Mouse (Mus musculus) spleen, adult 2 months (tissue): ENCODE measurements around the gene Chst11.

Experiments
- CTCF ChIP-seq: fragments of 200-500 bp; IDR thresholded peaks from 2 replicates; pipeline ENCODE4 v1.5.1; 2011; ENCODE audit warnings: mild to moderate bottlenecking, inconsistent platforms; ENCODE audit not compliant: insufficient read depth, insufficient read length, insufficient replicate concordance; ENCODE audit errors: extremely low read depth
- POLR2A ChIP-seq: fragments of 200-500 bp; IDR thresholded peaks from 2 replicates; pipeline ENCODE4 v1.6.1; 2011; ENCODE audit warnings: low read depth, low read length, inconsistent platforms

- TF ChIP-seq CTCF (no peak), POLR2A (no peak)
Measured at GRCm38 (mm10) chr10:82953415-82953814, 31.9 kb upstream of the Chst11 start.
